Mouse (Mus musculus) brain, embryonic 14.5 days (tissue): ENCODE results near the gene Aip.

Experiments used
- CTCF ChIP-seq: fragments of 200-500 bp; IDR thresholded peaks from 2 replicates; pipeline ENCODE4 v1.5.1; 2012; ENCODE audit warnings: inconsistent platforms, mild to moderate bottlenecking, moderate library complexity, borderline replicate concordance; ENCODE audit not compliant: insufficient read depth, insufficient read length; ENCODE audit errors: extremely low read depth
- POLR2A ChIP-seq: fragments of 200-500 bp; IDR thresholded peaks from 2 replicates; pipeline ENCODE4 v1.6.1; 2012; ENCODE audit warnings: mild to moderate bottlenecking, inconsistent platforms, borderline replicate concordance; ENCODE audit not compliant: poor library complexity, insufficient read depth, insufficient read length, severe bottlenecking; ENCODE audit errors: extremely low read depth

DNA sequence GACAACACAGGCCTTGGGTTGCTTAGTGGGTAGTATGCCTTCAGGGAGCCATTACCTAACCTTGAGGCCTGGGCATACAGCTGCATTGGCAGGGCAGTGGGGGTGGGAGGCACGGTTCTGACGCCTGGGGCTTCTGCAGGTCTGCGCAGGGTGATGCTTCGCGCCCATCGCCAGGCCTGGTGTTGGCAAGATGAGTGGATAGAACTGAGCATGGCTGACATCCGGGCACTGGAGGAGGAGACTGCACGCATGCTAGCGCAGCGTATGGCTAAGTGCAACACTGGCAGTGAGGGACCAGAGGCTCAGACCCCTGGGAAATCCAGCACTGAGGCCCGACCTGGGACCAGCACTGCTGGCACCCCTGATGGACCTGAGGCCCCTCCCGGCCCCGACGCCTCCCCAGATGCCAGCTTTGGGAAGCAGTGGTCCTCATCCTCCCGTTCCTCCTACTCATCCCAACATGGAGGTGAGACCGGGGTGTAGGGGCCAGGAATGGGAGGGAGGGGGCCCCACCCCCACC, 20.9 kb downstream of the Aip start:
- no peak for TF ChIP-seq CTCF
- TF ChIP-seq POLR2A: no peak
